Mouse (Mus musculus) CH12.LX (cell line): ENCODE results near the gene Gm49387. TPM values are rescaled to one million over a fixed set of nuclear protein-coding genes. Genes with fewer than 3 reads are reported as not detected.

Experiments used
- DNase-seq: peaks from one replicate; pipeline ENCODE4 v3.0.0-alpha.2; 2013; ENCODE audit errors: extremely low read depth
- H3K27ac ChIP-seq: 2 replicates; pipeline ENCODE4 v1.5.1; 2012; ENCODE audit warnings: low read depth, mild to moderate bottlenecking, control low read depth, moderate library complexity; ENCODE audit not compliant: insufficient read depth
- H3K27me3 ChIP-seq: replicated peaks from 2 replicates; pipeline ENCODE3; 2012; ENCODE audit warnings: inconsistent platforms
- H3K36me3 ChIP-seq, 2 experiments: replicated peaks in 1 of 2; 2 replicates each; pipeline versions ENCODE3 to v1.6.1; 2012; ENCODE audit warnings: inconsistent platforms in 1 of 2, low read length in 1 of 2, mild to moderate bottlenecking in 1 of 2, mixed read lengths in 1 of 2, moderate library complexity in 1 of 2; ENCODE audit not compliant: control insufficient read depth in 1 of 2, insufficient read depth in 1 of 2
- H3K4me1 ChIP-seq, 2 experiments: 2 replicates each; pipeline ENCODE4 v1.6.1; 2012; ENCODE audit warnings: inconsistent platforms in 1 of 2, moderate library complexity in 1 of 2; ENCODE audit not compliant: insufficient read depth in 2 of 2, control insufficient read depth in 1 of 2
- H3K4me2 ChIP-seq: 2 replicates; pipeline ENCODE4 v1.6.1; 2012; ENCODE audit warnings: low read depth, mild to moderate bottlenecking, control low read depth; ENCODE audit not compliant: poor library complexity, insufficient read depth, severe bottlenecking
- H3K4me3 ChIP-seq, 3 experiments: fragments of 150-350 bp in 1 of 3; sonication (generic) in 1 of 3; replicated peaks in 1 of 3; 2 replicates each; pipeline versions ENCODE3 to v1.5.1; 2011 to 2012; ENCODE audit warnings: low read depth in 2 of 3, low read length in 2 of 3, mild to moderate bottlenecking in 2 of 3, moderate library complexity in 2 of 3, control low read depth in 1 of 3, improper control_type of control experiment in 1 of 3, inconsistent platforms in 1 of 3, mixed read lengths in 1 of 3; ENCODE audit not compliant: poor library complexity in 1 of 3
- H3K79me2 ChIP-seq: replicated peaks from 2 replicates; pipeline ENCODE4 v1.6.1; 2012; ENCODE audit warnings: mild to moderate bottlenecking, moderate library complexity; ENCODE audit not compliant: control insufficient read depth, poor library complexity, insufficient read depth, severe bottlenecking; ENCODE audit errors: extremely low read depth
- H3K9ac ChIP-seq: 2 replicates; pipeline ENCODE4 v1.6.1; 2012; ENCODE audit warnings: low read depth, mild to moderate bottlenecking, control low read depth, moderate library complexity; ENCODE audit not compliant: insufficient read depth
- H3K9me3 ChIP-seq: replicated peaks from 2 replicates; pipeline ENCODE3; 2012; ENCODE audit warnings: low read length, inconsistent platforms, mixed read lengths
- E2F4 ChIP-seq: IDR thresholded peaks from 2 replicates; pipeline ENCODE4 v1.6.1; 2011; ENCODE audit warnings: low read depth, low read length, improper control_type of control experiment; ENCODE audit not compliant: insufficient replicate concordance
- EP300 ChIP-seq: IDR thresholded peaks from 2 replicates; pipeline ENCODE4 v1.6.1; 2011; ENCODE audit warnings: low read length, improper control_type of control experiment
- GABPA ChIP-seq: IDR thresholded peaks from 2 replicates; pipeline ENCODE4 v1.6.1; 2012; ENCODE audit warnings: low read depth, low read length, improper control_type of control experiment, inconsistent platforms; ENCODE audit not compliant: insufficient replicate concordance
- IRF4 ChIP-seq: IDR thresholded peaks from 2 replicates; pipeline ENCODE4 v1.6.1; 2014; ENCODE audit warnings: low read depth, mild to moderate bottlenecking, inconsistent platforms, low read length, improper control_type of control experiment
- JUN ChIP-seq: IDR thresholded peaks from 2 replicates; pipeline ENCODE4 v1.6.1; 2011; ENCODE audit warnings: low read depth, mild to moderate bottlenecking, low read length, improper control_type of control experiment, moderate library complexity; ENCODE audit not compliant: insufficient read depth
- MAFK ChIP-seq: IDR thresholded peaks from 2 replicates; pipeline ENCODE4 v1.6.1; 2011; ENCODE audit warnings: low read length, improper control_type of control experiment; ENCODE audit not compliant: insufficient replicate concordance
- MAX ChIP-seq: IDR thresholded peaks from 2 replicates; pipeline ENCODE4 v1.6.1; 2011; ENCODE audit warnings: low read length, improper control_type of control experiment
- MAZ ChIP-seq: IDR thresholded peaks from 2 replicates; pipeline ENCODE4 v1.6.1; 2012; ENCODE audit warnings: low read depth, mild to moderate bottlenecking, inconsistent platforms, low read length, improper control_type of control experiment, moderate library complexity
- MYC ChIP-seq: IDR thresholded peaks from 2 replicates; pipeline ENCODE4 v1.6.1; 2011; ENCODE audit warnings: low read depth, mild to moderate bottlenecking, improper control_type of control experiment, low read length
- NELFE ChIP-seq: IDR thresholded peaks from 2 replicates; pipeline ENCODE4 v1.6.1; 2011; ENCODE audit warnings: low read depth, low read length, improper control_type of control experiment
- POLR2AphosphoS2 ChIP-seq: IDR thresholded peaks from 2 replicates; pipeline ENCODE4 v1.6.1; 2011; ENCODE audit warnings: low read depth, low read length, improper control_type of control experiment
- RCOR1 ChIP-seq: conservative IDR thresholded peaks from 2 replicates; pipeline ENCODE4 v1.6.1; 2012; ENCODE audit warnings: low read depth, mild to moderate bottlenecking, inconsistent platforms, low read length, improper control_type of control experiment
- USF1 ChIP-seq: IDR thresholded peaks from 2 replicates; pipeline ENCODE4 v1.6.1; 2014; ENCODE audit warnings: low read depth, mild to moderate bottlenecking, inconsistent platforms, low read length, improper control_type of control experiment
- USF2 ChIP-seq: conservative IDR thresholded peaks from 2 replicates; pipeline ENCODE4 v1.6.1; 2011; ENCODE audit warnings: low read depth, low read length, improper control_type of control experiment
- ZKSCAN1 ChIP-seq: IDR thresholded peaks from 2 replicates; pipeline ENCODE4 v1.6.1; 2012; ENCODE audit warnings: low read depth, inconsistent platforms, low read length, improper control_type of control experiment, borderline replicate concordance
- dilution Hi-C: fragments of 300-500 bp; cut with MboI; formaldehyde crosslinking; loops from 2 replicates; pipeline ENCODE4 v1.14.3; 2020; ENCODE audit warnings: low sequenced_read_pairs; ENCODE audit not compliant: extremely low pct_unique_long_range_greater_than_20kb, extremely low pct_ligation_motif_present
- in situ Hi-C: fragments of 300-500 bp; cut with MboI; formaldehyde crosslinking; loops from 3 replicates; pipeline ENCODE4 v1.14.3; 2019; ENCODE audit warnings: low sequenced_read_pairs, low pct_ligation_motif_present, low pct_unique_long_range_greater_than_20kb, mixed read lengths
- polyA plus RNA-seq: library from polyadenylated mRNA; unstranded; fragments of >175 nt; gene quantifications from 2 replicates; pipeline ENCODE4 v1.2.1, GENCODE M21; 2012; ENCODE audit warnings: low read depth; ENCODE audit not compliant: insufficient read length
- total RNA-seq, 2 experiments: library from RNA; depleted of rRNA; stranded (reverse); fragments of 300-350 nt in 1 of 2; fragments of >200 nt in 1 of 2; gene quantifications; 2 replicates each; pipeline ENCODE4 v1.2.3; 2012 to 2014

The Gm49387 gene
- total and polyA plus RNA-seq, 3 experiments, result 0.71 TPM; not detected in 2

GRCm38 (mm10) chr14:31669161-31669611, 28.5 kb upstream of the Gm49387 start:
- in situ Hi-C loops (no loop called here), dilution Hi-C loops (no loop called here)
- no peak for DNase-seq
- H3K4me1 ChIP-seq, result peaks cover 26 to 61% of the 10 kb centered on the region in 2 experiments
- H3K4me3 ChIP-seq, result no peak overlapping the region
- peaks cover 8% of the 10 kb centered on the region for H3K9me3 ChIP-seq
- H3K36me3 ChIP-seq, result peaks cover 10 to 28% of the 10 kb centered on the region in 2 experiments
- H3K27me3 ChIP-seq, result no peaks in the 10 kb centered on the region
- H3K27ac ChIP-seq, result peak overlapping the region; percentile 7; the same call in 1 of the 2 replicates
- no peaks in the 10 kb centered on the region for H3K79me2 ChIP-seq
- H3K4me2 ChIP-seq, result peak overlapping the region; percentile 33
- TF ChIP-seq JUN, result no peak
- TF ChIP-seq MYC, result no peak
- no peak for TF ChIP-seq POLR2AphosphoS2
- no peak for TF ChIP-seq USF1
- no peak for TF ChIP-seq MAX
- TF ChIP-seq NELFE, result no peak
- TF ChIP-seq IRF4, result 0 out of 2 replicates have a peak, but pooled peaks have one; percentile 53
- TF ChIP-seq GABPA, result no peak
- 0 out of 2 replicates have a peak, but pooled peaks have one; percentile 12 for TF ChIP-seq EP300
- TF ChIP-seq E2F4, result no peak
- TF ChIP-seq USF2, result no peak
- TF ChIP-seq MAFK, result no peak
- no peak for TF ChIP-seq MAZ
- H3K9ac ChIP-seq, result no peak overlapping the region

GRCm38 (mm10) chr14:31668326-31668725, 27.6 kb upstream of the Gm49387 start:
- TF ChIP-seq ZKSCAN1 (no peak), RCOR1 (no peak)
- in situ Hi-C loops (no loop called here), dilution Hi-C loops (no loop called here)
- no peak for DNase-seq
- Histone ChIP-seq H3K4me2 (no peak overlapping the region), H3K4me3 (no peak overlapping the region), H3K4me1 (peaks cover 32 to 70% of the 10 kb centered on the region in 2 experiments), H3K27ac (no peak overlapping the region), H3K79me2 (no peaks in the 10 kb centered on the region), H3K36me3 (peaks cover 10 to 30% of the 10 kb centered on the region in 2 experiments), H3K9ac (no peak overlapping the region), H3K9me3 (peaks cover 8% of the 10 kb centered on the region), H3K27me3 (no peaks in the 10 kb centered on the region)
